Mouse (Mus musculus) ES-Bruce4 (cell line): ENCODE measurements around the gene Gm37419.

Experiments used
- CTCF ChIP-seq: IDR thresholded peaks from one replicate; pipeline ENCODE4 v1.8.1; 2011; ENCODE audit warnings: low read depth, low read length
- POLR2A ChIP-seq: IDR thresholded peaks from one replicate; pipeline ENCODE4 v1.8.1; 2011; ENCODE audit warnings: low read length; ENCODE audit not compliant: insufficient read depth

- no peak for TF ChIP-seq CTCF
- TF ChIP-seq POLR2A = no peak
Observed at GRCm38 (mm10) chr16:23963896-23964668, 24.2 kb upstream of the Gm37419 start.
